Mouse (Mus musculus): Measurements from ENCODE around the gene Zfp963.

The Zfp963 gene

GRCm38 (mm10) chr8:69749544-69750454 lies at the start of gene Zfp963:
Gene Zfp963, minus strand, starts transcription at chr8:69749970.
- DNase-seq (ENCODE audit: extremely low spot score, low spot score), result peak; percentile 93

GRCm38 (mm10) chr8:69799261-69799660 lies 49.5 kb upstream of the Zfp963 start:
- DNase-seq (ENCODE audit: extremely low spot score, low spot score), result no peak

GRCm38 (mm10) chr8:69797661-69798060 lies 47.9 kb upstream of the Zfp963 start:
- DNase-seq (ENCODE audit: extremely low spot score, low spot score), result no peak

GRCm38 (mm10) chr8:69796721-69797345 lies 47.1 kb upstream of the Zfp963 start:
- DNase-seq (ENCODE audit: extremely low spot score, low spot score), result no peak

- DNase-seq (ENCODE audit: extremely low spot score, low spot score), result no peak
Observed at GRCm38 (mm10) chr8:69794901-69795300, 45.1 kb upstream of the Zfp963 start.

- no peak for DNase-seq (ENCODE audit: extremely low spot score, low spot score)
Observed at GRCm38 (mm10) chr8:69794096-69794495, 44.3 kb upstream of the Zfp963 start.

GRCm38 (mm10) chr8:69793666-69794065 lies 43.9 kb upstream of the Zfp963 start:
- no peak for DNase-seq (ENCODE audit: extremely low spot score, low spot score)

- peak; percentile 59 for DNase-seq (ENCODE audit: extremely low spot score, low spot score)
Observed at GRCm38 (mm10) chr8:69791415-69792068, 41.8 kb upstream of the Zfp963 start.

- DNase-seq (ENCODE audit: extremely low spot score, low spot score), result peak; percentile 92
Observed at GRCm38 (mm10) chr8:69790773-69791367, 41.1 kb upstream of the Zfp963 start, which contains the start of the genes Atp13a1 and Zfp866. Gene Atp13a1, plus strand, starts transcription at chr8:69791163. Gene Zfp866, minus strand, starts transcription at chr8:69791178.

- DNase-seq (ENCODE audit: extremely low spot score, low spot score), result no peak
Observed at GRCm38 (mm10) chr8:69790364-69790763, 40.6 kb upstream of the Zfp963 start.

GRCm38 (mm10) chr8:69789731-69790130 lies 40.0 kb upstream of the Zfp963 start:
- no peak for DNase-seq (ENCODE audit: extremely low spot score, low spot score)

GRCm38 (mm10) chr8:69789105-69789504 lies 39.3 kb upstream of the Zfp963 start:
- no peak for DNase-seq (ENCODE audit: extremely low spot score, low spot score)

- no peak for DNase-seq (ENCODE audit: extremely low spot score, low spot score)
Observed at GRCm38 (mm10) chr8:69777111-69777510, 27.3 kb upstream of the Zfp963 start.

GRCm38 (mm10) chr8:69775149-69775534 lies 25.4 kb upstream of the Zfp963 start:
- DNase-seq (ENCODE audit: extremely low spot score, low spot score), result no peak

GRCm38 (mm10) chr8:69774503-69775148 lies 24.9 kb upstream of the Zfp963 start, which contains the start of gene Gm20422:
Gene Gm20422, minus strand, starts transcription at chr8:69774886.
- peak; percentile 91 for DNase-seq (ENCODE audit: extremely low spot score, low spot score)

- DNase-seq (ENCODE audit: extremely low spot score, low spot score), result no peak
Observed at GRCm38 (mm10) chr8:69772106-69772505, 22.3 kb upstream of the Zfp963 start.

- no peak for DNase-seq (ENCODE audit: extremely low spot score, low spot score)
Observed at GRCm38 (mm10) chr8:69771221-69771620, 21.5 kb upstream of the Zfp963 start.

GRCm38 (mm10) chr8:69761814-69762445 lies 12.2 kb upstream of the Zfp963 start:
- no peak for DNase-seq (ENCODE audit: extremely low spot score, low spot score)

- no peak for DNase-seq (ENCODE audit: extremely low spot score, low spot score)
Observed at GRCm38 (mm10) chr8:69758316-69758715, 8.5 kb upstream of the Zfp963 start.

- no peak for DNase-seq (ENCODE audit: extremely low spot score, low spot score)
Observed at GRCm38 (mm10) chr8:69752437-69752836, 2.7 kb upstream of the Zfp963 start.
